ENCODE assay signal across 15 mouse cellular contexts in the genomic region with DNA sequence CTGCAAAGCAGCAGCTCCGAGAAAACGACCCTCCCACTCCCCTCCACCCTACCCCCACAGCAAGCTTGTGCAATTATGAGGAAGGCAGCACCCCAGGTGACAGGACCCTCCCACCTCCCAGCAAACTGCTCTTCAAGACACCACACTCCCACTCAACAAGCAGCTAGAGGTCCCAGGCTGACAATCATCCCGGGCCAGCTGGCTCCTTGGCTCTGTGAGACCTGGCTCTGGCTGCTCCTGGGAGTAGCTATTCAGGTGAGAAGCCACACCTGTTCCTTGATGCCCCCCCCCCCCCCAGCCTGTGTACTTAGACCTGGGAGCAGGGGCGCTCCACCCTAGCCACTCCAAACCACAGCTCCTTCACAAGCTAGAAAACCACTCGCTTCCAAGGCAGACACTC. TPM values are rescaled to one million over a fixed set of nuclear protein-coding genes. Genes with fewer than 3 reads are reported as not detected.
DNase-seq lines count a peak whose midpoint lies in the region; ATAC-seq lines count a peak whose summit lies in the region.
"Had no signal": no experiment of that assay in that cellular context is flagged by ENCODE, and none has a peak within 500 bp of the region (broad histone marks: within the 10 kb centered on the region; RNA-seq: fewer than 3 reads in every experiment).

No protein-coding gene starts in this region.

- no peak for DNase-seq in heart, adult 18-20 months
- no peak for DNase-seq in liver, embryonic 11.5 days (ENCODE audit: low spot score)
- DNase-seq in embryonic facial prominence, embryonic 10.5 days (ENCODE audit: low spot score): no peak
- no peak for DNase-seq in neural tube, embryonic 10.5 days (ENCODE audit: extremely low spot score, low spot score)
- DNase-seq in thymus, postnatal 14 days: no peak
- DNase-seq: right cerebral cortex, adult 18-20 months had no signal

- H3K9me3 ChIP-seq in heart, embryonic 12.5 days (replicated peaks): no peaks in the 10 kb centered on the region
- no peaks in the 10 kb centered on the region for H3K9me3 ChIP-seq in liver, embryonic 12.5 days (replicated peaks)
- no peaks in the 10 kb centered on the region for H3K9me3 ChIP-seq in liver, embryonic 11.5 days (ENCODE audit: control insufficient read depth, low read length)
- no peaks in the 10 kb centered on the region for H3K9me3 ChIP-seq in embryonic facial prominence, embryonic 10.5 days
- H3K9me3 ChIP-seq in limb, embryonic 15.5 days: no peaks in the 10 kb centered on the region
- H3K9me3 ChIP-seq: hindbrain, embryonic 13.5 days had no signal

- no peak overlapping the region for H3K4me2 ChIP-seq in heart, embryonic 12.5 days
- H3K4me2 ChIP-seq in liver, embryonic 12.5 days: no peak overlapping the region
- no peak overlapping the region for H3K4me2 ChIP-seq in liver, embryonic 11.5 days
- no peak overlapping the region for H3K4me2 ChIP-seq in limb, embryonic 15.5 days
- H3K4me2 ChIP-seq: hindbrain, embryonic 13.5 days had no signal

- H3K27me3 ChIP-seq in heart, embryonic 12.5 days (replicated peaks): no peaks in the 10 kb centered on the region
- no peaks in the 10 kb centered on the region for H3K27me3 ChIP-seq in liver, embryonic 12.5 days (replicated peaks)
- H3K27me3 ChIP-seq in liver, embryonic 11.5 days (replicated peaks; ENCODE audit: control insufficient read depth, insufficient read depth, low read length): no peaks in the 10 kb centered on the region
- H3K27me3 ChIP-seq in embryonic facial prominence, embryonic 10.5 days (replicated peaks; ENCODE audit: low read depth, poor library complexity, severe bottlenecking): no peaks in the 10 kb centered on the region
- H3K27me3 ChIP-seq in limb, embryonic 15.5 days: no peaks in the 10 kb centered on the region
- H3K27me3 ChIP-seq: hindbrain, embryonic 13.5 days had no signal

- H3K4me1 ChIP-seq in heart, embryonic 12.5 days (replicated peaks): peaks cover 85% of the 10 kb centered on the region
- H3K4me1 ChIP-seq in liver, embryonic 12.5 days: peaks cover 69% of the 10 kb centered on the region
- H3K4me1 ChIP-seq in liver, embryonic 11.5 days (replicated peaks; ENCODE audit: control insufficient read depth, insufficient read depth, low read length): peaks cover 47% of the 10 kb centered on the region
- peaks cover 55% of the 10 kb centered on the region for H3K4me1 ChIP-seq in embryonic facial prominence, embryonic 10.5 days
- peaks cover 39% of the 10 kb centered on the region for H3K4me1 ChIP-seq in limb, embryonic 15.5 days

- no peak for ATAC-seq in heart, embryonic 12.5 days (ENCODE audit: insufficient number of reproducible peaks, low FRiP score)
- ATAC-seq in liver, embryonic 12.5 days: no peak
- ATAC-seq in liver, embryonic 11.5 days (replicated peaks; ENCODE audit: low FRiP score): no peak
- ATAC-seq in limb, embryonic 15.5 days (ENCODE audit: insufficient number of reproducible peaks, low FRiP score, low TSS enrichment, low read depth): no peak
- ATAC-seq: midbrain, embryonic 16.5 days had no signal

- no peaks in the 10 kb centered on the region for H3K36me3 ChIP-seq in heart, embryonic 12.5 days
- no peaks in the 10 kb centered on the region for H3K36me3 ChIP-seq in liver, embryonic 12.5 days
- H3K36me3 ChIP-seq in liver, embryonic 11.5 days (ENCODE audit: control insufficient read depth, insufficient read depth, low read length): no peaks in the 10 kb centered on the region
- H3K36me3 ChIP-seq in embryonic facial prominence, embryonic 10.5 days (replicated peaks): no peaks in the 10 kb centered on the region
- H3K36me3 ChIP-seq in limb, embryonic 15.5 days: no peaks in the 10 kb centered on the region
- H3K36me3 ChIP-seq: hindbrain, embryonic 13.5 days had no signal

- H3K27ac ChIP-seq in heart, embryonic 12.5 days (ENCODE audit: poor library complexity, severe bottlenecking): peak overlapping the region; percentile 98
- H3K27ac ChIP-seq in liver, embryonic 12.5 days: peak overlapping the region; percentile 87; the same call in 1 of the 2 replicates
- no peak overlapping the region; the same call in 1 of the 2 replicates for H3K27ac ChIP-seq in liver, embryonic 11.5 days (ENCODE audit: low read depth, low read length)
- peak overlapping the region; percentile 35; the same call in 1 of the 2 replicates for H3K27ac ChIP-seq in embryonic facial prominence, embryonic 10.5 days (replicated peaks)
- peak overlapping the region; percentile 47 for H3K27ac ChIP-seq in limb, embryonic 15.5 days
- H3K27ac ChIP-seq: hindbrain, embryonic 13.5 days had no signal

- WGBS in heart, embryonic 12.5 days: 33% methylated on average over 5 of the region's 5 CpGs
- WGBS in liver, embryonic 12.5 days (ENCODE audit: insufficient replicate concordance): 31% methylated on average over 5 of the region's 5 CpGs
- WGBS in liver, embryonic 11.5 days: 37% methylated on average over 5 of the region's 5 CpGs
- WGBS in embryonic facial prominence, embryonic 10.5 days: 48% methylated on average over 5 of the region's 5 CpGs
- 34% methylated on average over 5 of the region's 5 CpGs for WGBS in limb, embryonic 15.5 days

- peak overlapping the region; percentile 51 for H3K9ac ChIP-seq in heart, embryonic 12.5 days
- H3K9ac ChIP-seq in liver, embryonic 12.5 days: no peak overlapping the region
- H3K9ac ChIP-seq in liver, embryonic 11.5 days (ENCODE audit: low read depth, low read length): no peak overlapping the region
- H3K9ac ChIP-seq in limb, embryonic 15.5 days: no peak overlapping the region
- H3K9ac ChIP-seq: hindbrain, embryonic 13.5 days had no signal

- H3K4me3 ChIP-seq in heart, embryonic 12.5 days: no peak overlapping the region
- H3K4me3 ChIP-seq in liver, embryonic 12.5 days: no peak overlapping the region
- H3K4me3 ChIP-seq in liver, embryonic 11.5 days (ENCODE audit: low read depth, low read length): no peak overlapping the region
- no peak overlapping the region for H3K4me3 ChIP-seq in embryonic facial prominence, embryonic 10.5 days
- H3K4me3 ChIP-seq in limb, embryonic 15.5 days: no peak overlapping the region
- H3K4me3 ChIP-seq: erythroblast, embryonic 14.5 days; hindbrain, embryonic 13.5 days had no signal

RNA-seq across cellular contexts. Expression of gene Crybb3, which starts 31.7 kb away (rescaled TPM):
- polyA plus RNA-seq in heart, embryonic 12.5 days (2016; fragmentation: Nextera tagmentation; extraction: Ambion mirVana): 1.4 and 1.5 TPM in 2 replicates
- under 1 TPM; 0.23 to 0.55 TPM for total RNA-seq in heart, adult 18-20 months (2021)
- not detected in 2 replicates for polyA plus RNA-seq in liver, embryonic 12.5 days (2016; fragmentation: Nextera tagmentation; extraction: Ambion mirVana)
- 0.27 and 0.49 TPM in 2 replicates for polyA plus RNA-seq in liver, embryonic 11.5 days (2014; fragmentation: Nextera tagmentation; extraction: Ambion mirVana)
- 0.97 and 1.0 TPM in 2 replicates for polyA plus RNA-seq in embryonic facial prominence, embryonic 10.5 days (2016; fragmentation: Nextera tagmentation; extraction: Ambion mirVana)
- 1.0 and 1.8 TPM in 2 replicates for polyA plus RNA-seq in limb, embryonic 15.5 days (2015; fragmentation: Nextera tagmentation; extraction: Ambion mirVana)
- total RNA-seq: common myeloid progenitor, adult 5-6 weeks had no signal
- polyA plus RNA-seq: C2C12; erythroblast, embryonic 14.5 days had no signal

RNA-seq across cellular contexts. Expression of gene Crybb2, which starts 43.2 kb away (rescaled TPM):
- polyA plus RNA-seq in heart, embryonic 12.5 days (2016; fragmentation: Nextera tagmentation; extraction: Ambion mirVana): not detected in 2 replicates
- total RNA-seq in heart, adult 18-20 months (2021): not detected
- polyA plus RNA-seq in liver, embryonic 12.5 days (2016; fragmentation: Nextera tagmentation; extraction: Ambion mirVana): not detected in 2 replicates
- polyA plus RNA-seq in liver, embryonic 11.5 days (2014; fragmentation: Nextera tagmentation; extraction: Ambion mirVana): not detected in 2 replicates
- not detected in 2 replicates for polyA plus RNA-seq in embryonic facial prominence, embryonic 10.5 days (2016; fragmentation: Nextera tagmentation; extraction: Ambion mirVana)
- not detected in 2 replicates for polyA plus RNA-seq in limb, embryonic 15.5 days (2015; fragmentation: Nextera tagmentation; extraction: Ambion mirVana)
- total RNA-seq: common myeloid progenitor, adult 5-6 weeks had no signal
- polyA plus RNA-seq: C2C12; erythroblast, embryonic 14.5 days; hindbrain, embryonic 13.5 days; midbrain, embryonic 16.5 days; neural tube, embryonic 14.5 days had no signal
